8 mouse cellular contexts compared by ENCODE assay signal in genomic region chr5:129724834-129725773, GRCm38 (mm10). TPM values are rescaled to one million over a fixed set of nuclear protein-coding genes. Genes with fewer than 3 reads are reported as not detected.
DNase-seq lines count a peak whose midpoint lies in the region; ATAC-seq and TF ChIP-seq lines count a peak whose summit lies in the region.

Gene Nipsnap2 (plus strand): TSS chr5:129725063.

- no peaks in the 10 kb centered on the region for H3K27me3 ChIP-seq in heart, embryonic 10.5 days (ENCODE audit: insufficient read depth, poor library complexity, severe bottlenecking)
- H3K27me3 ChIP-seq in kidney, embryonic 15.5 days, result no peaks in the 10 kb centered on the region

- H3K4me2 ChIP-seq in kidney, embryonic 15.5 days, result peak within 1 kb of the TSS; percentile 60

- H3K9ac ChIP-seq in kidney, embryonic 15.5 days, result peak within 1 kb of the TSS; percentile 88

- H3K9me3 ChIP-seq in heart, embryonic 10.5 days, result no peaks in the 10 kb centered on the region
- H3K9me3 ChIP-seq in kidney, embryonic 15.5 days (replicated peaks), result no peaks in the 10 kb centered on the region

- under 1% methylated on average over 93 of the region's 93 CpGs for WGBS in bone marrow, adult 2 months
- under 1% methylated on average over 76 of the region's 93 CpGs for WGBS in heart, embryonic 10.5 days
- WGBS in kidney, embryonic 15.5 days, result under 1% methylated on average over 86 of the region's 93 CpGs

- H3K4me1 ChIP-seq in bone marrow, adult 2 months (ENCODE audit: control insufficient read depth, insufficient read depth, low read length), result peaks cover 2% of the 10 kb centered on the region
- peaks cover 21% of the 10 kb centered on the region for H3K4me1 ChIP-seq in embryonic fibroblast, embryonic 13.5 days (ENCODE audit: control insufficient read depth, insufficient read depth, low read length)
- peaks cover 36% of the 10 kb centered on the region for H3K4me1 ChIP-seq in heart, embryonic 10.5 days
- H3K4me1 ChIP-seq in kidney, embryonic 15.5 days, result peaks cover 51% of the 10 kb centered on the region

- peak; percentile 77; the same call in 1 of the 2 replicates for TF ChIP-seq POLR2A in bone marrow, adult 2 months (IDR thresholded peaks at IDR 0.05; ENCODE audit: borderline replicate concordance, control insufficient read depth, low read depth, low read length)
- TF ChIP-seq POLR2A in embryonic fibroblast, embryonic 13.5 days (IDR thresholded peaks at IDR 0.05; ENCODE audit: low read depth, low read length), result peak; percentile 73

- peak within 1 kb of the TSS; percentile 96 for H3K27ac ChIP-seq in bone marrow, adult 2 months (ENCODE audit: control insufficient read depth, insufficient read depth, low read depth, low read length, poor library complexity)
- peak within 1 kb of the TSS; percentile 82 for H3K27ac ChIP-seq in embryonic fibroblast, embryonic 13.5 days (ENCODE audit: insufficient read depth, low read length)
- peak within 1 kb of the TSS; percentile 99 for H3K27ac ChIP-seq in heart, embryonic 10.5 days
- H3K27ac ChIP-seq in kidney, embryonic 15.5 days, result peak within 1 kb of the TSS; percentile 98

- H3K36me3 ChIP-seq in heart, embryonic 10.5 days, result peaks cover 1% of the 10 kb centered on the region; the same call in 1 of the 2 replicates
- peaks cover 4% of the 10 kb centered on the region for H3K36me3 ChIP-seq in kidney, embryonic 15.5 days

- TF ChIP-seq CTCF in bone marrow, adult 2 months (IDR thresholded peaks at IDR 0.05; ENCODE audit: control insufficient read depth, insufficient read depth, low read length), result peak; percentile 99
- TF ChIP-seq CTCF in embryonic fibroblast, embryonic 13.5 days (IDR thresholded peaks at IDR 0.05; ENCODE audit: borderline replicate concordance, insufficient read depth, low read length), result peak; percentile 98

- DNase-seq in 416B (ENCODE audit: low read depth) (peak; percentile 88), liver (peak; percentile 87)
- DNase-seq in heart, embryonic 10.5 days (ENCODE audit: low spot score), result peak; percentile 94
- DNase-seq in spleen, postnatal 4 days (ENCODE audit: low spot score in 2 of 2), result peak; percentile 89 to 98

- peak; percentile 93 for ATAC-seq in kidney, embryonic 15.5 days (replicated peaks; ENCODE audit: low FRiP score)
- peak; percentile 79 for ATAC-seq in monocyte, adult 5-6 weeks (replicated peaks; ENCODE audit: insufficient number of reproducible peaks, low FRiP score, low TSS enrichment, poor library complexity, severe bottlenecking)

- peak within 1 kb of the TSS; percentile 69 for H3K4me3 ChIP-seq in bone marrow, adult 2 months (replicated peaks; ENCODE audit: control insufficient read depth, low read depth, low read length)
- H3K4me3 ChIP-seq in embryonic fibroblast, embryonic 13.5 days (ENCODE audit: insufficient read depth, low read length), result peak within 1 kb of the TSS; percentile 87
- H3K4me3 ChIP-seq in heart, embryonic 10.5 days, result peak within 1 kb of the TSS; percentile 88
- peak within 1 kb of the TSS; percentile 84 for H3K4me3 ChIP-seq in kidney, embryonic 15.5 days (replicated peaks)

RNA-seq across cellular contexts. Expression of gene Nipsnap2, which starts in this region (rescaled TPM):
- 18.7 and 24.9 TPM in 2 replicates for polyA plus RNA-seq in bone marrow, adult 2 months (2011; ENCODE audit: insufficient read depth, insufficient read length, low replicate concordance, missing spikeins)
- 59.7 and 61.6 TPM in 2 replicates for polyA plus RNA-seq in embryonic fibroblast, embryonic 13.5 days (2011; ENCODE audit: insufficient read length, low read depth, missing spikeins)
- 140 and 220 TPM in 2 replicates for polyA plus RNA-seq in heart, embryonic 10.5 days (2016; fragmentation: Nextera tagmentation; extraction: Ambion mirVana)
- 141 and 144 TPM in 2 replicates for polyA plus RNA-seq in kidney, embryonic 15.5 days (2015; fragmentation: Nextera tagmentation; extraction: Ambion mirVana)
- total RNA-seq in monocyte, adult 5-6 weeks (2017), result 22.3 to 33.3 TPM (median 24.7 TPM) in 3 replicates

Comparison
In these comparisons a context has a peak if more than half of its experiments do, and no peak if none do; other contexts are left out.
1. Peak in every context shown above with its lines: DNase-seq, ATAC-seq, H3K4me3 ChIP-seq and H3K27ac ChIP-seq.